Mouse (Mus musculus) macrophage (primary cell): ENCODE results near the gene Nmur2. TPM values are rescaled to one million over a fixed set of nuclear protein-coding genes. Genes with fewer than 3 reads are reported as not detected.

Source experiments
- H3K27ac ChIP-seq: fragments of 350-480 bp; formaldehyde crosslinking; 2 replicates; pipeline ENCODE4 v1.9.0; 2021
- H3K36me3 ChIP-seq: fragments of 350-480 bp; formaldehyde crosslinking; 2 replicates; pipeline ENCODE4 v1.9.0; 2021; ENCODE audit errors: inconsistent target
- H3K4me3 ChIP-seq: fragments of 350-480 bp; formaldehyde crosslinking; 2 replicates; pipeline ENCODE4 v1.9.0; 2021; ENCODE audit errors: inconsistent target
- H3K79me2 ChIP-seq: fragments of 350-480 bp; formaldehyde crosslinking; 2 replicates; pipeline ENCODE4 v1.9.0; 2021; ENCODE audit errors: inconsistent target
- WGBS: methylation state at CpG from one replicate; pipeline ENCODE4 v1.1.7; 2026; ENCODE audit warnings: inconsistent platforms; ENCODE audit not compliant: missing documents; 5-methylcytosine and 5-hydroxymethylcytosine counted together
- polyA plus RNA-seq: library from polyadenylated mRNA; stranded (reverse); fragments of 250-400 nt; gene quantifications from 3 replicates; pipeline ENCODE4 v1.2.4, GENCODE M21; 2018; ENCODE audit warnings: inconsistent platforms
- total RNA-seq, 78 experiments: library from RNA; depleted of rRNA; stranded (reverse); fragments of 250-400 nt; gene quantifications; 1 replicate in 9 of 78; 2 replicates in 24 of 78; 3 replicates in 43 of 78; 4 replicates in 2 of 78; pipeline ENCODE4 v1.2.4; 2018; ENCODE audit warnings: inconsistent platforms in 56 of 78

The Nmur2 gene
- total RNA-seq (2018; cell fraction: chromatin; rRNA removed), result not detected
- not detected for total RNA-seq (2018; cell fraction: cytosol; rRNA removed)
- not detected for total RNA-seq (2018; cell fraction: nucleus; rRNA removed)
- not detected in 3 replicates for polyA plus RNA-seq

DNA sequence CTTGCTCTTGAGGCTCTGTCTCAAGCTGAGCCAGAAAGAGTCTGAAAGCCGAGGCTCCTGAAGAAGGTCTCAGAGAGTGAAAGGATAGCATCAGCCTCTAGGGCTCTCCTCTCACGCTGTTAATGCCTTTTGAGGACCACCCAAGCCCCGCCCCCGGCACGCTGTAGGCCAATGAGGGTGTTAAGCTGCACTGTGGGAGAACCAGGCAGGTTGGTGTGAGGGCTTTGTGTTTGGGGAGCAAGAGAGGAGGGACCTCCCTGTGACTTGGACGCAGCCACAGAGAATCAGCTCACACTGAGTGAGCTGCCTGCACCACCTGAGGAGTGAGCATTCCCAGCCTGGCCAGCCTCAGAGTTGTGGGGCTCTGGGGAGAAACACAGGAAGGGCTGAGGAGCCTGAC lies at the start of gene Nmur2:
Gene Nmur2, minus strand, starts transcription at position 94 of the 400 bp plus-strand sequence.
- no peak within 1 kb of the TSS for H3K4me3 ChIP-seq
- WGBS, result 8% methylated on average over 6 of the region's 6 CpGs
- no peaks in the 10 kb centered on the region for H3K79me2 ChIP-seq
- H3K27ac ChIP-seq, result no peak within 1 kb of the TSS
- no peaks in the 10 kb centered on the region for H3K36me3 ChIP-seq

DNA sequence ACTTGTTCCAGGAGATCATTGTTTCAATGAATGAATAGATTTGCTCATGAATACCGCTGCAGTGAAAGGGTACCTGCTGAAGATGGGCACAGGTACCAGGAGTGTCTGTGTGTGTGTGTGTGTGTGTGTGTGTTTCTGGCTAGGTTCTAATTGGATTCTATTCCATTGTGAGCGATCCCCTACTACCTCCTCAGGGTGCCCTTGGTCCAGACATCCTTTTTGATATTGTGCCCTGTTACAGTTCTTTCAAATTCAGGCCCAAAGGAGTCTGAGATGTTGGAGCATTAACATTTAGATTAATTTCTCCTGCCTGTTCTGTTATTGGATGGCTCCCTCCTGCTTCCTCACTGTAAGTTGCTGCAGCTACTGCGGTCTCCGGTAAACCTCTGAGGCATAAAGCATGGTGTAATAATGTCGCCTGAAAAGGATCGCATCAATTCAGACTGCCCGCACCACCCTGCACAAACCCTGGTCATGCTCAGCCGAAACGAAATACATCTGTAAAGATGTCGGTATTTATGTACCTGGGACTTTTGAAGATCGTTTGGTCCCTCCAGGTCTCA lies 48.4 kb upstream of the Nmur2 start:
- WGBS, result 94% methylated on average over 11 of the region's 11 CpGs
- no peaks in the 10 kb centered on the region for H3K36me3 ChIP-seq
- no peaks in the 10 kb centered on the region for H3K79me2 ChIP-seq
- H3K27ac ChIP-seq, result no peak overlapping the region
- H3K4me3 ChIP-seq, result no peak overlapping the region

GRCm38 (mm10) chr11:56072131-56072530 lies 31.3 kb upstream of the Nmur2 start:
- 94% methylated on average over 7 of the region's 7 CpGs for WGBS
- H3K27ac ChIP-seq, result no peak overlapping the region
- H3K4me3 ChIP-seq, result no peak overlapping the region
- no peaks in the 10 kb centered on the region for H3K79me2 ChIP-seq
- H3K36me3 ChIP-seq, result no peaks in the 10 kb centered on the region

GRCm38 (mm10) chr11:56069658-56070057 lies 28.8 kb upstream of the Nmur2 start:
- Histone ChIP-seq H3K4me3 (no peak overlapping the region), H3K79me2 (no peaks in the 10 kb centered on the region), H3K36me3 (no peaks in the 10 kb centered on the region), H3K27ac (no peak overlapping the region)
- WGBS, result 88% methylated on average over 2 of the region's 2 CpGs

- Histone ChIP-seq H3K79me2 (no peaks in the 10 kb centered on the region), H3K27ac (no peak overlapping the region), H3K4me3 (no peak overlapping the region), H3K36me3 (no peaks in the 10 kb centered on the region)
- WGBS, result 82% methylated on average over 2 of the region's 2 CpGs
Measured at GRCm38 (mm10) chr11:56065147-56065546, 24.3 kb upstream of the Nmur2 start.

GRCm38 (mm10) chr11:56064575-56064974 lies 23.8 kb upstream of the Nmur2 start:
- WGBS, result 17% methylated on average over 4 of the region's 4 CpGs
- Histone ChIP-seq H3K4me3 (no peak overlapping the region), H3K79me2 (no peaks in the 10 kb centered on the region), H3K36me3 (no peaks in the 10 kb centered on the region), H3K27ac (no peak overlapping the region)

- H3K27ac ChIP-seq, result no peak overlapping the region
- no peaks in the 10 kb centered on the region for H3K36me3 ChIP-seq
- WGBS, result 92% methylated on average over 3 of the region's 3 CpGs
- H3K79me2 ChIP-seq, result no peaks in the 10 kb centered on the region
- no peak overlapping the region for H3K4me3 ChIP-seq
Measured at GRCm38 (mm10) chr11:56059236-56059635, 18.4 kb upstream of the Nmur2 start.

DNA sequence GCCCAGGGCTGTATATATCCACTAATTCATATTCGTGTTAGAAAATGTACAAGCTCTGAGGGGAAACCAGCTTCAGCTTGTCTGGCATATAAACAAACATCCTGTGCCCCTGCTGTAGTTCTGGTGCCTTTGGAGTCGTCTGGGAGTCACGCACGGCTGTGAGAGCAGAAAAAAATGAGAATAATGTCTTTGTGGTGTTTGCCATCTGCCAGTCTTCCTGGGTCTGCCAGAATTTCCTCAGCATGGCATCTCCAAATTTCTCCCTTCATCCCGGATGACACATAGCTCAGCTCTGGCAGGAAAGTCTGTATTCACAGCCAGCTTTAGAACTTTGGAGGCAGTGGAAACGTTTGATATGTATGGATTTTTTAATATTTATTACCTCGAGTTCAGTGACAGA lies 13.6 kb upstream of the Nmur2 start:
- H3K4me3 ChIP-seq, result no peak overlapping the region
- H3K79me2 ChIP-seq, result no peaks in the 10 kb centered on the region
- WGBS, result 76% methylated on average over 6 of the region's 7 CpGs

GRCm38 (mm10) chr11:56026854-56027253 lies 14.0 kb downstream of the Nmur2 start:
- Histone ChIP-seq H3K79me2 (no peaks in the 10 kb centered on the region), H3K36me3 (no peaks in the 10 kb centered on the region), H3K4me3 (no peak overlapping the region), H3K27ac (no peak overlapping the region)
- WGBS, result 83% methylated on average over 5 of the region's 10 CpGs

More for the DNA sequence above, 13.6 kb upstream of the Nmur2 start:
- no peaks in the 10 kb centered on the region for H3K36me3 ChIP-seq
- H3K27ac ChIP-seq, result no peak overlapping the region

GRCm38 (mm10) chr11:56025746-56026570 lies 14.9 kb downstream of the Nmur2 start:
- Histone ChIP-seq H3K4me3 (no peak overlapping the region), H3K27ac (no peak overlapping the region), H3K36me3 (no peaks in the 10 kb centered on the region), H3K79me2 (no peaks in the 10 kb centered on the region)
- 87% methylated on average over 10 of the region's 10 CpGs for WGBS

- H3K79me2 ChIP-seq, result no peaks in the 10 kb centered on the region
- no peak overlapping the region for H3K4me3 ChIP-seq
- no peaks in the 10 kb centered on the region for H3K36me3 ChIP-seq
- no peak overlapping the region for H3K27ac ChIP-seq
- WGBS, result 51% methylated on average over 9 of the region's 9 CpGs
Measured at GRCm38 (mm10) chr11:56013510-56014057, 27.2 kb downstream of the Nmur2 start.

- H3K4me3 ChIP-seq, result no peak overlapping the region
- WGBS, result 74% methylated on average over 2 of the region's 2 CpGs
- no peaks in the 10 kb centered on the region for H3K79me2 ChIP-seq
- no peaks in the 10 kb centered on the region for H3K36me3 ChIP-seq
- no peak overlapping the region for H3K27ac ChIP-seq
Measured at GRCm38 (mm10) chr11:56012396-56012795, 28.4 kb downstream of the Nmur2 start.

DNA sequence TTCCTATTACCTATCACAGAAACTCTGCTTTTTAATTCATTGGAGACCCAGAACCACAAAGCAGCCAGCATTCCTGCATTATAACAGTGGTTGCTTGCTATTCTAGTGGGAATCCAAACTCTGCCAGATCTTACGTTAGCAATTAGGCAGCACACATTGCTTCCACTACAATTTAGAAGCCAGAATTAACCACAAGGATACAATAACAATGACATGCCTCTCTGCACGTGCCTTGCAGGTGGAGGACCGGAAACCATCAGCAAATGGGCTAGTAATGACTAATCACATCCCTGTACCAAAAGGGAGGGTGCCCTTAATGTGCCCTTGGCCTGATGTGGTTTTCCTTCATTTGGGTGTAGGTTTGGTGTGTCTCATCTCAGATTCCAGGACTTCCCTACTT lies 32.5 kb downstream of the Nmur2 start:
- H3K27ac ChIP-seq, result no peak overlapping the region
- no peaks in the 10 kb centered on the region for H3K79me2 ChIP-seq
- WGBS, result 46% methylated on average over 3 of the region's 3 CpGs
- H3K4me3 ChIP-seq, result no peak overlapping the region
- H3K36me3 ChIP-seq, result no peaks in the 10 kb centered on the region

- WGBS, result 44% methylated on average over 1 of the region's 1 CpGs
Measured at GRCm38 (mm10) chr11:55992799-55993198, 48.0 kb downstream of the Nmur2 start.

DNA sequence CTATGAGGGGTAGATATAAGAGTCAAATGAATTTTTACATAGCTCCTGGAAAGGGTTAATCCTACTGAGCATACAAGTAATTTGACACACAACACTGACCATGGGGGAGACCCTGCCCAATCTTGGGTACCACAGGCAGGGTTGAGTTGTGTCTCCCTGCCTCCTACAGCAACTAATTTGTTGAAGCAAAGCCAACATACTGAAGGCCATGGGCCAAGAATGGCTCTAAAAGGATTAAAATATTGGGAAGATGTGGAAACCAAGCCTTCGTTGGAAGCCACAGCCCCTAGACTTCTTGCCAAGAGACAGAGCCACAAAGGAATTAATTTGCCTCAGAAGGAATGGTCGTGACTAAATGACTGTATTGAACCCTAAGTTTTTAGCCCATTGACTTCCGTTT lies 48.7 kb downstream of the Nmur2 start:
- no peaks in the 10 kb centered on the region for H3K36me3 ChIP-seq
- H3K4me3 ChIP-seq, result no peak overlapping the region
- H3K79me2 ChIP-seq, result no peaks in the 10 kb centered on the region
- 80% methylated on average over 3 of the region's 3 CpGs for WGBS
- H3K27ac ChIP-seq, result no peak overlapping the region

More at GRCm38 (mm10) chr11:55992799-55993198, 48.0 kb downstream of the Nmur2 start:
- H3K79me2 ChIP-seq, result no peaks in the 10 kb centered on the region
- no peaks in the 10 kb centered on the region for H3K36me3 ChIP-seq
- H3K4me3 ChIP-seq, result no peak overlapping the region
- no peak overlapping the region for H3K27ac ChIP-seq
